Mouse (Mus musculus) lung, adult 2 months (tissue): Measurements from ENCODE around the gene Tmem86b. TPM values are rescaled to one million over a fixed set of nuclear protein-coding genes. Genes with fewer than 3 reads are reported as not detected.
"Not testable (repeated sequence)": the region's sequence is repeated elsewhere in the genome, so short reads cannot be mapped to it uniquely, and the experiment has no call there.

Experiments used
- DNase-seq: peaks from one replicate; pipeline ENCODE4 v3.0.0; 2022
- H3K4me1 ChIP-seq: fragments of 200-500 bp; 2 replicates; pipeline ENCODE4 v1.6.1; 2011; ENCODE audit warnings: low read length; ENCODE audit not compliant: control insufficient read depth, insufficient read depth
- H3K4me3 ChIP-seq: fragments of 200-500 bp; replicated peaks from 2 replicates; pipeline ENCODE3; 2011; ENCODE audit warnings: low read depth, mild to moderate bottlenecking, control low read depth, low read length; ENCODE audit errors: extremely low read depth
- CTCF ChIP-seq: fragments of 200-500 bp; IDR thresholded peaks from 2 replicates; pipeline ENCODE4 v1.5.1; 2011; ENCODE audit warnings: mild to moderate bottlenecking, low read length, control low read depth; ENCODE audit not compliant: insufficient read depth
- POLR2A ChIP-seq: fragments of 200-500 bp; IDR thresholded peaks from 2 replicates; pipeline ENCODE4 v1.6.1; 2011; ENCODE audit warnings: low read depth, mild to moderate bottlenecking, control low read depth, low read length, borderline replicate concordance; ENCODE audit errors: extremely low read depth
- WGBS: fragments of 180-500 bp; shearing (Covaris S2); methylation state at CpG from one replicate; pipeline ENCODE4 v1.1.7; 2018; 5-methylcytosine and 5-hydroxymethylcytosine counted together
- polyA plus RNA-seq: library from polyadenylated mRNA; depleted of rRNA; stranded (reverse); fragments of >200 nt; gene quantifications from 2 replicates; pipeline ENCODE4 v1.2.3, GENCODE M21; 2012; rRNA removed

Tmem86b gene
- polyA plus RNA-seq, 1 experiment = 14.6 TPM

GRCm38 (mm10) chr7:4608002-4608401, 23.2 kb downstream of the Tmem86b start:
- Histone ChIP-seq H3K4me1 (no peaks in the 10 kb centered on the region), H3K4me3 (no peak overlapping the region)
- WGBS = 58% methylated on average over 5 of the region's 5 CpGs
- no peak for DNase-seq
- TF ChIP-seq CTCF = no peak
- TF ChIP-seq POLR2A = no peak

- DNase-seq = no peak
- Histone ChIP-seq H3K4me1 (no peaks in the 10 kb centered on the region), H3K4me3 (no peak within 1 kb of the TSS)
- WGBS = 55% methylated on average over 6 of the region's 6 CpGs
- TF ChIP-seq POLR2A = no peak
- TF ChIP-seq CTCF = no peak
Observed at GRCm38 (mm10) chr7:4603873-4604272, 27.3 kb downstream of the Tmem86b start, which contains the start of gene Ptprh. TSS of gene Ptprh (minus strand) at chr7:4604041.

- H3K4me3 ChIP-seq = no peak overlapping the region
- H3K4me1 ChIP-seq = no peaks in the 10 kb centered on the region
- WGBS = 83% methylated on average over 6 of the region's 6 CpGs
- no peak for TF ChIP-seq CTCF
- no peak for TF ChIP-seq POLR2A
- no peak for DNase-seq
Observed at GRCm38 (mm10) chr7:4602969-4603368, 28.3 kb downstream of the Tmem86b start.

GRCm38 (mm10) chr7:4597046-4597445, 34.2 kb downstream of the Tmem86b start:
- not testable (repeated sequence) for H3K4me1 ChIP-seq, DNase-seq, H3K4me3 ChIP-seq
- WGBS = 49% methylated on average over 4 of the region's 4 CpGs

DNA sequence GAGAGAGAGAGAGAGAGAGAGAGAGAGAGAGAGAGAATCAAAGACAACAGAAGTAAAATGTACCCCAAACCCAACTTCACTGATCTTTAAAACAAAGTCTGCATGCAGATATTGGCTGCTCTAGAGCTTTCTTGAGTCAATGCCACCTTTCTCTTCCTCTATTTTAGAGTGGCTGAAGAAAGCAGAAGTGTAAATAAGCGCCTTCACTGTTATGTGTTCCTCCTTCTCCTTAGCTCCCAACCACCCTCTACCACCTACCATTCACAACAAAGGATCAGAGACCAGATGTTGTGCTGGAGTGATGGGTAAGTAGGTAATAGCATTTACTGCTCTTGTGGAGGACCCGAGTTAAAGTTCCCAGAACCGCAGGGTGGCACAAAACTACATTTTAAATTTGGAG, 49.7 kb downstream of the Tmem86b start:
- not testable (repeated sequence) for H3K4me1 ChIP-seq, DNase-seq, H3K4me3 ChIP-seq
- 62% methylated on average over 3 of the region's 3 CpGs for WGBS

Other genes starting within 250 kb of the Tmem86b start
- 0.41 and 0.49 TPM in 2 replicates for gene Gp6, start 233.7 kb downstream of the Tmem86b start, polyA plus RNA-seq
- 12.8 and 16.4 TPM in 2 replicates for gene Rdh13, start 185.8 kb downstream of the Tmem86b start, polyA plus RNA-seq
- 32.7 and 44.8 TPM in 2 replicates for gene Eps8l1, start 170.7 kb downstream of the Tmem86b start, polyA plus RNA-seq
- 92.3 and 108 TPM in 2 replicates for gene Ppp1r12c, start 129.7 kb downstream of the Tmem86b start, polyA plus RNA-seq
- gene Tnnt1, start 115.0 kb downstream of the Tmem86b start, polyA plus RNA-seq = 0.81 and 0.89 TPM in 2 replicates
- gene Tnni3, start 107.2 kb downstream of the Tmem86b start, polyA plus RNA-seq = 428 and 438 TPM in 2 replicates
- gene Dnaaf3, start 99.0 kb downstream of the Tmem86b start, polyA plus RNA-seq = 16.1 and 17.8 TPM in 2 replicates
- 12.6 and 13.8 TPM in 2 replicates for gene Syt5, start 83.9 kb downstream of the Tmem86b start, polyA plus RNA-seq
- 0.08 and 0.14 TPM in 2 replicates for gene Ptprh, start 27.4 kb downstream of the Tmem86b start, polyA plus RNA-seq
- gene Ppp6r1, start 27.6 kb upstream of the Tmem86b start, polyA plus RNA-seq = 99.0 and 112 TPM in 2 replicates
- gene Hspbp1, start 53.6 kb upstream of the Tmem86b start, polyA plus RNA-seq = 38.8 and 39.6 TPM in 2 replicates
- gene Brsk1, start 59.2 kb upstream of the Tmem86b start, polyA plus RNA-seq = 4.1 and 4.9 TPM in 2 replicates
- gene Tmem150b, start 93.8 kb upstream of the Tmem86b start, polyA plus RNA-seq = 3.2 and 3.8 TPM in 2 replicates
- 92.5 and 104 TPM in 2 replicates for gene Kmt5c, start 108.7 kb upstream of the Tmem86b start, polyA plus RNA-seq
- 52.7 and 87.5 TPM in 2 replicates for gene Cox6b2, start 121.7 kb upstream of the Tmem86b start, polyA plus RNA-seq
- not detected in 2 replicates for gene Fam71e2, start 139.9 kb upstream of the Tmem86b start, polyA plus RNA-seq
- 0.65 and 0.68 TPM in 2 replicates for gene Il11, start 151.4 kb upstream of the Tmem86b start, polyA plus RNA-seq
- not detected in 2 replicates for gene Tmem190, start 151.5 kb upstream of the Tmem86b start, polyA plus RNA-seq
- gene Tmem238, start 158.2 kb upstream of the Tmem86b start, polyA plus RNA-seq = 59.4 and 97.7 TPM in 2 replicates
- 171 and 204 TPM in 2 replicates for gene Rpl28, start 161.5 kb upstream of the Tmem86b start, polyA plus RNA-seq
- 135 and 210 TPM in 2 replicates for gene Ube2s, start 181.2 kb upstream of the Tmem86b start, polyA plus RNA-seq
- gene Shisa7, start 213.3 kb upstream of the Tmem86b start, polyA plus RNA-seq = 2.5 and 3.4 TPM in 2 replicates
- 14.1 and 22.3 TPM in 2 replicates for gene Isoc2b, start 238.8 kb upstream of the Tmem86b start, polyA plus RNA-seq
- 13.4 and 15.0 TPM in 2 replicates for gene Isoc2a, start 245.7 kb upstream of the Tmem86b start, polyA plus RNA-seq